Mouse (Mus musculus) limb, embryonic 13.5 days (tissue): Measurements from ENCODE around the gene Tmem63c. TPM values are rescaled to one million over a fixed set of nuclear protein-coding genes. Genes with fewer than 3 reads are reported as not detected.

Source experiments
- ATAC-seq: fragments of 200-750 bp; cut with Nextera tagmentation; 2 replicates; pipeline ENCODE4 v1.8.0; 2017; ENCODE audit warnings: low read depth, moderate number of reproducible peaks, moderate TSS enrichment; ENCODE audit not compliant: low FRiP score
- H3K27ac ChIP-seq: fragments of 300-500 bp; sonication (generic); 2 replicates; pipeline ENCODE4 v1.5.1; 2015; ENCODE audit warnings: inconsistent platforms, mild to moderate bottlenecking, moderate library complexity
- H3K27me3 ChIP-seq: fragments of 300-500 bp; sonication (generic); 2 replicates; pipeline ENCODE4 v1.6.1; 2015; ENCODE audit warnings: mild to moderate bottlenecking, inconsistent platforms
- H3K36me3 ChIP-seq: fragments of 300-500 bp; sonication (generic); 2 replicates; pipeline ENCODE4 v1.6.1; 2015; ENCODE audit warnings: inconsistent platforms, mild to moderate bottlenecking, moderate library complexity
- H3K4me1 ChIP-seq: fragments of 300-500 bp; sonication (generic); 2 replicates; pipeline ENCODE4 v1.6.1; 2015; ENCODE audit warnings: inconsistent platforms
- H3K4me2 ChIP-seq: fragments of 300-500 bp; sonication (generic); replicated peaks from 2 replicates; pipeline ENCODE4 v1.6.1; 2015; ENCODE audit warnings: inconsistent platforms, mild to moderate bottlenecking, moderate library complexity
- H3K4me3 ChIP-seq: fragments of 300-500 bp; sonication (generic); 2 replicates; pipeline ENCODE4 v1.5.1; 2015; ENCODE audit warnings: moderate library complexity, mild to moderate bottlenecking, inconsistent platforms
- H3K9ac ChIP-seq: fragments of 300-500 bp; sonication (generic); 2 replicates; pipeline ENCODE4 v1.6.1; 2015; ENCODE audit warnings: mild to moderate bottlenecking, inconsistent platforms
- H3K9me3 ChIP-seq: fragments of 300-500 bp; sonication (generic); 2 replicates; pipeline ENCODE4 v1.6.1; 2016; ENCODE audit warnings: inconsistent platforms
- WGBS: fragments of 180-500 bp; shearing (Covaris S2); methylation state at CpG from one replicate; pipeline ENCODE4 v1.1.7; 2015; 5-methylcytosine and 5-hydroxymethylcytosine counted together
- polyA plus RNA-seq: library from polyadenylated mRNA; unstranded; fragments of >200 nt; fragmentation: Nextera tagmentation; extraction: Ambion mirVana; gene quantifications from 2 replicates; pipeline ENCODE4 v1.2.1, GENCODE M21; 2015

The Tmem63c gene
- polyA plus RNA-seq, 1 experiment from 2014 or later: 0.08 TPM

- peaks cover 11% of the 10 kb centered on the region for H3K4me1 ChIP-seq
- H3K36me3 ChIP-seq: no peaks in the 10 kb centered on the region
- 6% methylated on average over 15 of the region's 15 CpGs for WGBS
- no peaks in the 10 kb centered on the region for H3K9me3 ChIP-seq
- H3K9ac ChIP-seq: no peak overlapping the region
- peak overlapping the region; percentile 26; the same call in 1 of the 2 replicates for H3K4me3 ChIP-seq
- peak overlapping the region; percentile 55; the same call in 1 of the 2 replicates for H3K4me2 ChIP-seq
- peaks cover 91% of the 10 kb centered on the region for H3K27me3 ChIP-seq
- no peak overlapping the region for H3K27ac ChIP-seq
- ATAC-seq: no peak
Measured at GRCm38 (mm10) chr12:86989378-86989777, 31.8 kb upstream of the Tmem63c start.

GRCm38 (mm10) chr12:86989890-86990754 lies 31.0 kb upstream of the Tmem63c start, which contains the start of gene Zdhhc22:
Zdhhc22 (minus strand) TSS chr12:86990430.
- peak; percentile 81 for ATAC-seq
- H3K4me2 ChIP-seq: peak within 1 kb of the TSS; percentile 55

GRCm38 (mm10) chr12:86990755-86991110 lies 30.4 kb upstream of the Tmem63c start:
- no peak overlapping the region for H3K27ac ChIP-seq
- no peak for ATAC-seq
- H3K4me2 ChIP-seq: no peak overlapping the region
- H3K9me3 ChIP-seq: no peaks in the 10 kb centered on the region
- peaks cover 80% of the 10 kb centered on the region for H3K27me3 ChIP-seq
- H3K4me3 ChIP-seq: no peak overlapping the region
- no peak overlapping the region for H3K9ac ChIP-seq
- H3K4me1 ChIP-seq: peaks cover 11% of the 10 kb centered on the region
- 37% methylated on average over 2 of the region's 2 CpGs for WGBS
- no peaks in the 10 kb centered on the region for H3K36me3 ChIP-seq

More at GRCm38 (mm10) chr12:86989890-86990754, 31.0 kb upstream of the Tmem63c start, which contains the start of gene Zdhhc22:
- Histone ChIP-seq H3K27me3 (peaks cover 86% of the 10 kb centered on the region), H3K4me1 (peaks cover 11% of the 10 kb centered on the region), H3K36me3 (no peaks in the 10 kb centered on the region), H3K4me3 (peak within 1 kb of the TSS; percentile 26), H3K27ac (no peak within 1 kb of the TSS), H3K9ac (no peak within 1 kb of the TSS), H3K9me3 (no peaks in the 10 kb centered on the region)
- WGBS: under 1% methylated on average over 58 of the region's 68 CpGs

- Histone ChIP-seq H3K4me3 (no peak overlapping the region), H3K9ac (no peak overlapping the region), H3K9me3 (no peaks in the 10 kb centered on the region), H3K4me2 (no peak overlapping the region), H3K36me3 (no peaks in the 10 kb centered on the region), H3K27ac (no peak overlapping the region), H3K4me1 (peaks cover 11% of the 10 kb centered on the region), H3K27me3 (peaks cover 46% of the 10 kb centered on the region)
- ATAC-seq: no peak
- WGBS: 37% methylated on average over 4 of the region's 4 CpGs
Measured at GRCm38 (mm10) chr12:86994166-86994565, 27.0 kb upstream of the Tmem63c start.

GRCm38 (mm10) chr12:86994776-86995175 lies 26.4 kb upstream of the Tmem63c start:
- no peak overlapping the region for H3K4me2 ChIP-seq
- 50% methylated on average over 3 of the region's 3 CpGs for WGBS
- H3K9ac ChIP-seq: no peak overlapping the region
- no peak overlapping the region for H3K27ac ChIP-seq
- no peaks in the 10 kb centered on the region for H3K36me3 ChIP-seq
- no peak for ATAC-seq
- peaks cover 6% of the 10 kb centered on the region for H3K4me1 ChIP-seq
- peaks cover 40% of the 10 kb centered on the region for H3K27me3 ChIP-seq
- H3K4me3 ChIP-seq: no peak overlapping the region
- no peaks in the 10 kb centered on the region for H3K9me3 ChIP-seq

- no peak overlapping the region for H3K4me2 ChIP-seq
- ATAC-seq: no peak
- no peaks in the 10 kb centered on the region for H3K9me3 ChIP-seq
- H3K36me3 ChIP-seq: no peaks in the 10 kb centered on the region
- H3K4me1 ChIP-seq: no peaks in the 10 kb centered on the region; the same call in 1 of the 2 replicates
- no peak overlapping the region for H3K4me3 ChIP-seq
- H3K9ac ChIP-seq: no peak overlapping the region
- H3K27ac ChIP-seq: no peak overlapping the region
- peaks cover 28% of the 10 kb centered on the region for H3K27me3 ChIP-seq
- WGBS: 70% methylated on average over 6 of the region's 6 CpGs
Measured at GRCm38 (mm10) chr12:86995931-86996330, 25.2 kb upstream of the Tmem63c start.

- Histone ChIP-seq H3K4me2 (no peak overlapping the region), H3K36me3 (no peaks in the 10 kb centered on the region), H3K9ac (no peak overlapping the region), H3K9me3 (no peaks in the 10 kb centered on the region), H3K4me1 (no peaks in the 10 kb centered on the region; the same call in 1 of the 2 replicates), H3K27me3 (peaks cover 12% of the 10 kb centered on the region), H3K27ac (no peak overlapping the region), H3K4me3 (no peak overlapping the region)
- ATAC-seq: no peak
- 80% methylated on average over 4 of the region's 4 CpGs for WGBS
Measured at GRCm38 (mm10) chr12:86998699-86999098, 22.4 kb upstream of the Tmem63c start.

- Histone ChIP-seq H3K4me2 (no peak overlapping the region), H3K9me3 (no peaks in the 10 kb centered on the region), H3K9ac (no peak overlapping the region), H3K4me1 (no peaks in the 10 kb centered on the region; the same call in 1 of the 2 replicates), H3K36me3 (no peaks in the 10 kb centered on the region), H3K27ac (no peak overlapping the region), H3K27me3 (peaks cover 6% of the 10 kb centered on the region; the same call in 1 of the 2 replicates), H3K4me3 (no peak overlapping the region)
- 73% methylated on average over 10 of the region's 10 CpGs for WGBS
- no peak for ATAC-seq
Measured at GRCm38 (mm10) chr12:86999283-86999820, 21.8 kb upstream of the Tmem63c start.

GRCm38 (mm10) chr12:87000151-87000839 lies 20.8 kb upstream of the Tmem63c start:
- Histone ChIP-seq H3K4me1 (no peaks in the 10 kb centered on the region; the same call in 1 of the 2 replicates), H3K9me3 (no peaks in the 10 kb centered on the region), H3K27ac (no peak overlapping the region), H3K27me3 (peaks cover 4% of the 10 kb centered on the region; the same call in 1 of the 2 replicates), H3K4me2 (no peak overlapping the region), H3K36me3 (no peaks in the 10 kb centered on the region), H3K9ac (no peak overlapping the region), H3K4me3 (no peak overlapping the region)
- no peak for ATAC-seq
- 60% methylated on average over 5 of the region's 5 CpGs for WGBS

- no peak overlapping the region for H3K4me3 ChIP-seq
- no peak overlapping the region for H3K9ac ChIP-seq
- no peaks in the 10 kb centered on the region; the same call in 1 of the 2 replicates for H3K4me1 ChIP-seq
- no peak overlapping the region for H3K4me2 ChIP-seq
- no peak overlapping the region for H3K27ac ChIP-seq
- WGBS: 50% methylated on average over 6 of the region's 6 CpGs
- H3K9me3 ChIP-seq: no peaks in the 10 kb centered on the region
- no peak for ATAC-seq
- H3K36me3 ChIP-seq: no peaks in the 10 kb centered on the region
- peaks cover 5% of the 10 kb centered on the region; the same call in 1 of the 2 replicates for H3K27me3 ChIP-seq
Measured at GRCm38 (mm10) chr12:87000840-87001176, 20.3 kb upstream of the Tmem63c start.

GRCm38 (mm10) chr12:87002209-87002608 lies 18.9 kb upstream of the Tmem63c start:
- no peak for ATAC-seq
- no peaks in the 10 kb centered on the region; the same call in 1 of the 2 replicates for H3K4me1 ChIP-seq

GRCm38 (mm10) chr12:87002815-87003214 lies 18.3 kb upstream of the Tmem63c start:
- ATAC-seq: no peak
- Histone ChIP-seq H3K4me2 (no peak overlapping the region), H3K4me1 (no peaks in the 10 kb centered on the region; the same call in 1 of the 2 replicates), H3K9me3 (no peaks in the 10 kb centered on the region), H3K4me3 (no peak overlapping the region), H3K9ac (no peak overlapping the region), H3K27ac (no peak overlapping the region), H3K36me3 (no peaks in the 10 kb centered on the region), H3K27me3 (peaks cover 13% of the 10 kb centered on the region; the same call in 1 of the 2 replicates)
- 75% methylated on average over 7 of the region's 7 CpGs for WGBS

More at GRCm38 (mm10) chr12:87002209-87002608, 18.9 kb upstream of the Tmem63c start:
- Histone ChIP-seq H3K4me2 (no peak overlapping the region), H3K9ac (no peak overlapping the region), H3K27me3 (peaks cover 13% of the 10 kb centered on the region; the same call in 1 of the 2 replicates), H3K27ac (no peak overlapping the region), H3K36me3 (no peaks in the 10 kb centered on the region), H3K4me3 (no peak overlapping the region), H3K9me3 (no peaks in the 10 kb centered on the region)
- WGBS: 52% methylated on average over 7 of the region's 7 CpGs
